Mouse (Mus musculus): ENCODE results near the gene Adcy5. TPM values are rescaled to one million over a fixed set of nuclear protein-coding genes. Genes with fewer than 3 reads are reported as not detected.
A peak's percentile ranks its signal among the peaks of the same experiment; 100 is the strongest.

Gene Adcy5
- polyA plus RNA-seq (2015; fragmentation: Nextera tagmentation; extraction: Ambion mirVana): 2.3 and 2.6 TPM in 2 replicates

DNA sequence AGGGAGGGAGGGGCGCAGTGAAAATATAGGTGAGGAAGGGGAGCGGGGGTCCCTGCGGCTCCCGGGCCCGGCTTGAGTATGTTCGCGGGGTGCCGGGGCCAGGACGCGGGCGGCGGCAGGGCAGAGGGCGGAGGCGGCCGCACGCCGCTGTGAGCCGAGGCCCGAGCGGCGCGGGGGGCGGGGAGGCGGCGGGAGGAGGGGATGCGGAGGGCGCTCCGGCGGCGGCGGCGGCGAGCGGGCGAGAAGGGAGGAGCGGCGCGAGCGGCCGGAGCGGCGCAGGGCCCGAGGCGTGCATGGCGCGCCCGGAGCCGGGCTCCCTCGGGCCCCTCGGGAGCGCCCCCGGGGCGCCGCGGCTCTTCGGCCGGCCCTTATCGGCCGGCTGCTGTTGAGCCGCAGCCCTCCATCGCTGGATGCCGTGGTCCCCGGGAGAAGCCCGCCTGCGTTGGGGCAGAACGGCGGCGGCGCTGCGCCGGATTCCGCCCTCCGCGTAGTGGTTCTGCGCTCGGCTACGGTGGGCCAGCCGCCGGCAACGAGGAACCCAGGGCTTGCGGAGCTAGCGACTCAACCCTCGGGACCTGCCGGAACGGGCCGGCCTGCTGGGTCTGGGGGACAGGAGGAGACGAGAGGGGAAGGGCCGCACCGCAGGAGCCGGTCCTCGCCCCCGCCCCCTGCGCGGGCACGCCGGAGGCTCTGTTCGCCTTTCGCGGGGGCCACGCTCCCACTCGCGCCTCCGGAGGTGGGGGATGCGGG lies at the start of gene Adcy5:
TSS of gene Adcy5 (plus strand) at position 237 of the 750 bp plus-strand sequence.
- peak within 1 kb of the TSS; percentile 76 for H3K4me3 ChIP-seq
- H3K27ac ChIP-seq: peak within 1 kb of the TSS; percentile 15; the same call in 1 of the 2 replicates
- peak within 1 kb of the TSS; percentile 84 for H3K9ac ChIP-seq
- ATAC-seq (ENCODE audit: low FRiP score, low read depth): peak; percentile 61; the same call in 1 of the 2 replicates
- no peaks in the 10 kb centered on the region for H3K9me3 ChIP-seq
- H3K4me1 ChIP-seq: peaks cover 33% of the 10 kb centered on the region
- no peaks in the 10 kb centered on the region for H3K36me3 ChIP-seq
- peak within 1 kb of the TSS; percentile 94 for H3K4me2 ChIP-seq (replicated peaks)
- WGBS: 1% methylated on average over 38 of the region's 104 CpGs
- H3K27me3 ChIP-seq: peaks cover 75% of the 10 kb centered on the region

DNA sequence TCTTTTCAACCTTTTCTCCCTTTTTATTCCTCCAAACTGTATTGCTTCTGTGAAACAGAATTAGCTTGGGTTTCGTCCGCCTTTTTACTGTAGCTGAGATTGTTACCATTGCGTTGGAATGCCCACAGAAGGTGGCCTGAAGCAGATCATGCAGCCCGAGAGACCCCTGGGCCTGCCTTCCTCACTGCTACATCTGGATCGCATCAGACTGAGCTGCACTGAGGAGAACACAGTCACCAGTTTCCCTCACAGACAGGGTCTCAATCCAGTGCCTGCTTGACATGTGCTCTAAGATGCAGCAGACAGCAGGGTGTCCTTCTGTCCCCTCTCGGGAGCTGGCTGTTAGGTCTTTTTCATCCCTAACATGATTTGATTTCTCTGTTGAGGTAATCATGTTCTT lies 46.7 kb upstream of the Adcy5 start:
- Histone ChIP-seq H3K27me3 (no peaks in the 10 kb centered on the region), H3K4me1 (peaks cover 56% of the 10 kb centered on the region), H3K9me3 (no peaks in the 10 kb centered on the region), H3K27ac (peak overlapping the region; percentile 75), H3K4me2 (replicated peaks) (no peak overlapping the region), H3K9ac (no peak overlapping the region), H3K36me3 (0 out of 2 replicates have a peak, but pooled peaks cover 12% of the 10 kb centered on the region), H3K4me3 (no peak overlapping the region)
- 30% methylated on average over 6 of the region's 6 CpGs for WGBS
- ATAC-seq (ENCODE audit: low FRiP score, low read depth): no peak

DNA sequence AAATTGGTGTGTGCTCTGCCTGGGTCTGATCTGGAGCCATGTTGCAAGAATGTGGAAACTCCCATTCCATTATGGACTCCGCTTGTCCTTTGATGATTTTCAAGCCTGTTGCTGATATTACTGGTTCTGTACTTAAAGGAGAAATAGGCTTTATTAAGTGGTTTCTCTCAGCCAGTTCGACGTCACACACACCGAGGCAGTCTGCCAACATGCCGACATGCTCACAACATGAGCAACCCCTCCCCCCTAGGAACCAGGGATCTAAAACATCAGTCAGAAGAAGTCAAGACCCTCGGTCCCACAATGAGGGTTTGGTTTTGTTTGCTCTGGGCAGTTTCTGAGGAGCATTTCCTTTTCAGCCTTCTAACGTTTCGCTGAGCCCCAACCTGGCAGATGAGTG lies 45.5 kb upstream of the Adcy5 start:
- H3K4me1 ChIP-seq: peaks cover 53% of the 10 kb centered on the region
- 0 out of 2 replicates have a peak overlapping the region, but pooled peaks have one; percentile 11 for H3K4me2 ChIP-seq (replicated peaks)
- ATAC-seq (ENCODE audit: low FRiP score, low read depth): peak; percentile 29; the same call in 1 of the 2 replicates
- H3K9ac ChIP-seq: no peak overlapping the region
- H3K36me3 ChIP-seq: 0 out of 2 replicates have a peak, but pooled peaks cover 4% of the 10 kb centered on the region
- WGBS: 28% methylated on average over 8 of the region's 8 CpGs
- no peak overlapping the region for H3K4me3 ChIP-seq
- no peaks in the 10 kb centered on the region for H3K9me3 ChIP-seq
- no peaks in the 10 kb centered on the region for H3K27me3 ChIP-seq
- H3K27ac ChIP-seq: peak overlapping the region; percentile 71; the same call in 1 of the 2 replicates

DNA sequence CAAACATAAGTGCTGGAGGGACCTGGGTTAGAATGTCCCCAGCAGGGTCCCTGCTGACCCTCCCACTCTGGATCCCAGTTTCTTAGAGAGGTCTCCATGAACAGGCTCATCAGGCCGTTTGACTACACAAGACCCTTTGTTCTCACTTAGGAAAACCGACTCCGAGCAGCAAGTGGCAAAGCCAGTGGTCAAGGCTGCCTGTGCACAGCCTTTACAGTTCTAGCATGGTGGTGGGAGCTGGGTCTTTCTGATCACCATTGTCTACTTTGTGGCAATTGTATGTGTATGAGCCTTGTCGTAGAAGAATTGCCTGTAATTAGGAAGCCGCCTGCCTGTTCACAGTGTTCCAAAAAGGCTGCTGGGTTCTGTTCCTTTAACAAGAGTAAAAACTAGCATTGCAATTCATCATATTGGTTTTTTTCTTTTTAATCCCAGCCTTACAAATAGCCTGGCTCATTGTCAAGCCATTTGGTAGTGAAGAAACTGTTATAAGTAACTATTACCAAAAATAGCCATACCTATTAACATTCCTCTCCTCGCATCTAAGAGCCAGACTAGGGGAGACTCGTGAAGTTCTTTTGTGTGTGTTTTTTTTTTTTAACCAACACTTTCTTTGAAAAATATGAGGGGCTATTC lies 44.9 kb upstream of the Adcy5 start:
- no peaks in the 10 kb centered on the region for H3K9me3 ChIP-seq
- no peak overlapping the region for H3K4me2 ChIP-seq (replicated peaks)
- H3K9ac ChIP-seq: no peak overlapping the region
- peaks cover 58% of the 10 kb centered on the region for H3K4me1 ChIP-seq
- WGBS: 37% methylated on average over 7 of the region's 7 CpGs
- no peaks in the 10 kb centered on the region for H3K36me3 ChIP-seq
- peak overlapping the region; percentile 71 for H3K27ac ChIP-seq
- ATAC-seq (ENCODE audit: low FRiP score, low read depth): no peak
- H3K4me3 ChIP-seq: no peak overlapping the region
- no peaks in the 10 kb centered on the region for H3K27me3 ChIP-seq

DNA sequence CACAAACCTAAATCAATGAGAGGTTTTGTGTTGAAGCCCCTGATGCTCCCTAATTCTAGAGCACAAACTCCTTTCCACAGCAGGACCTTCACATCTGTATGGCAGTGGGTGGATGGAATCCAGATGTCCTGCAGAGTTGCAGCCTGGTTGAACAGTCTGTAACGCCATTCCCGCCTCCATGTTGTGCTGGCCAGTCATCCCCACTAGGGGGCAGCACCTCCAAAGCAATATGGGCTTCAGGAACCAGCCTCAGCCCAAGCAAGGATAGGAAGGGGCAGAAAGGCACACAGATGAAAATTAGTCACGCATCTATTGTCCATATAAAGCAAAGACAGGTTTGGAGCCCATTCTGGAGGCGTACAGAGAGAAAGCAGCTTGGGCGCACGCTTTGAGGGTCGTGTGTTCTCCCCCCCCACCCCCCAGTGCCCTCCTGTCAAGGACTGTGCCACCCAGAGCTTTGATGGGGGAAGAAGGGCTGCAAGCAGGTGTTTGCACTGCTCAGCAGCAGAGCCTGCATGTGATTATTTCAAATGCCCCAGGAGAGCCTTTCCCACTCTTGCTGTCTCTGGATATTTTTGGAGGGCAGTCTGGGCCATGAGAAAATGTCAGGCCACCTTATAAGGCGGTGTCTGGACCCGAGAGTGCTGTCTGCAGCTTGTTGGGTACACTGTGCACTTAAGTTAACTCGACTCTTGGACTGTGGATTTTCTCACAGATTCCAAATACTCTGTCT lies 44.1 kb upstream of the Adcy5 start:
- Histone ChIP-seq H3K4me2 (replicated peaks) (peak overlapping the region; percentile 32), H3K27ac (0 out of 2 replicates have a peak overlapping the region, but pooled peaks have one; percentile 3), H3K27me3 (no peaks in the 10 kb centered on the region), H3K4me1 (peaks cover 54% of the 10 kb centered on the region), H3K4me3 (no peak overlapping the region), H3K9me3 (no peaks in the 10 kb centered on the region), H3K36me3 (no peaks in the 10 kb centered on the region), H3K9ac (no peak overlapping the region)
- peak; percentile 80 for ATAC-seq (ENCODE audit: low FRiP score, low read depth)
- 28% methylated on average over 10 of the region's 10 CpGs for WGBS

DNA sequence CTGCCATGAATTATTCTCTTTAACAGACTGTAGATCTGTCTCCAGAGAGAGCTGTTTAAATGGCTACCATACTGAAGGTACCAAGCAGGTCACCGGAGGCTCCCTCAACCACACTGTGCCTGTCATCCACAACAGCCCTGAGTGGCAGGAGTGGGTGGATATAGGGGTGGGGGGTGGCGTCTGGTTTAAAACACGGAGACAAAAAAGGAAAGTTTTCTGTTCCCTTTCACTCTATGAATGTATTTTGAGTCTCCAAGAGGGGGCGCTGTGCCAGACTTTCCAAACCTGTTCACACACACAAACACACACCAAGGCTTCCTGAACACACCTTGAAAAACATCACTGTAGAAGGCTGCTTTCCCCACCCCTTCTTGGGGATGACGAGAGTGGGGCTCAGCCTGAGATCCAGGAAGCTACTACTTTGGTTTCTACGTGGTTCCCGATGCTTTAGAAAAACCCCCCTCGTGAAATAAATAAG lies 43.5 kb upstream of the Adcy5 start:
- no peak overlapping the region for H3K9ac ChIP-seq
- no peak overlapping the region for H3K27ac ChIP-seq

GRCm38 (mm10) chr16:35113496-35113895 lies 41.2 kb upstream of the Adcy5 start:
- WGBS: 88% methylated on average over 5 of the region's 5 CpGs

More for the DNA sequence above, 43.5 kb upstream of the Adcy5 start:
- H3K27me3 ChIP-seq: no peaks in the 10 kb centered on the region
- 61% methylated on average over 8 of the region's 8 CpGs for WGBS
- no peak overlapping the region for H3K4me3 ChIP-seq
- H3K4me2 ChIP-seq (replicated peaks): no peak overlapping the region
- H3K4me1 ChIP-seq: peaks cover 48% of the 10 kb centered on the region
- H3K9me3 ChIP-seq: no peaks in the 10 kb centered on the region
- no peaks in the 10 kb centered on the region for H3K36me3 ChIP-seq
- no peak for ATAC-seq (ENCODE audit: low FRiP score, low read depth)

DNA sequence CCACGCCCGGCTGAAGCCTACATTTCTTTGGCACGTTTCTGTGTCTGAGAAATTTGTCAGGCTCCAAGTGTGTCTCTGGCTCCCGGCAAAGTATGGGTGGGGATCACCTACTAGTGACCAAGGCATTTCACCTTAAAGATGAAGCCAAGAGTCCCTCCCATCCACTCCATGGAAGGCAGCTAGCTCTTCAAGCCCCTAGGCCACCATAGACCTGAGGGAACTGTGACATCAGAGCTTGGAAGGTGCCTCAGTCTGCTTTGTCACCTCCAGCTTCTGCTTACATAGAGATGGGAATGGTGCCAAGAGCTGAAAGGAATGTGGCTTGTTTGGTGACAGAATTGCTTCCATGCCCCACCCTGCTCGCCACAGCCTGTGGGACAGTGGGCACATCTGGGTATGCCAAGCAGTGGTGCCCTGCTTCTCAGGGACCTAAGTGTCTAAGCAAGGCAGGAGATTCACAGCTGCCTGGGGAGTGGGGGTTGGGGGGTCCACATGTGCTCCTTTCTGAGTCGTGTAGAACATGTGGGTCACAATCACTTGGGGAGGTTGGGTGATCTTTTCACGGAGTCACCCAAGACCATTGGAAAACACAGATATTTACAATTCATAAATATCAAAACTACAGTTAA lies 38.2 kb upstream of the Adcy5 start:
- no peak overlapping the region for H3K9ac ChIP-seq
- peaks cover 3% of the 10 kb centered on the region; the same call in 1 of the 2 replicates for H3K9me3 ChIP-seq
- no peak overlapping the region for H3K4me2 ChIP-seq (replicated peaks)
- no peak for ATAC-seq (ENCODE audit: low FRiP score, low read depth)
- no peaks in the 10 kb centered on the region for H3K27me3 ChIP-seq
- H3K36me3 ChIP-seq: no peaks in the 10 kb centered on the region
- H3K4me3 ChIP-seq: no peak overlapping the region
- H3K27ac ChIP-seq: no peak overlapping the region
- peaks cover 10% of the 10 kb centered on the region for H3K4me1 ChIP-seq
- 80% methylated on average over 7 of the region's 7 CpGs for WGBS

More at GRCm38 (mm10) chr16:35113496-35113895, 41.2 kb upstream of the Adcy5 start:
- Histone ChIP-seq H3K27me3 (no peaks in the 10 kb centered on the region), H3K4me1 (peaks cover 33% of the 10 kb centered on the region), H3K4me3 (no peak overlapping the region), H3K27ac (no peak overlapping the region), H3K9me3 (no peaks in the 10 kb centered on the region), H3K36me3 (no peaks in the 10 kb centered on the region), H3K4me2 (replicated peaks) (no peak overlapping the region), H3K9ac (no peak overlapping the region)
- ATAC-seq (ENCODE audit: low FRiP score, low read depth): no peak

- WGBS: 53% methylated on average over 7 of the region's 7 CpGs
- Histone ChIP-seq H3K4me1 (peaks cover 10% of the 10 kb centered on the region), H3K27me3 (no peaks in the 10 kb centered on the region), H3K27ac (no peak overlapping the region), H3K9me3 (peaks cover 3% of the 10 kb centered on the region; the same call in 1 of the 2 replicates), H3K9ac (no peak overlapping the region), H3K4me2 (replicated peaks) (no peak overlapping the region), H3K36me3 (no peaks in the 10 kb centered on the region), H3K4me3 (no peak overlapping the region)
- no peak for ATAC-seq (ENCODE audit: low FRiP score, low read depth)
Observed at GRCm38 (mm10) chr16:35117436-35117835, 37.2 kb upstream of the Adcy5 start.

DNA sequence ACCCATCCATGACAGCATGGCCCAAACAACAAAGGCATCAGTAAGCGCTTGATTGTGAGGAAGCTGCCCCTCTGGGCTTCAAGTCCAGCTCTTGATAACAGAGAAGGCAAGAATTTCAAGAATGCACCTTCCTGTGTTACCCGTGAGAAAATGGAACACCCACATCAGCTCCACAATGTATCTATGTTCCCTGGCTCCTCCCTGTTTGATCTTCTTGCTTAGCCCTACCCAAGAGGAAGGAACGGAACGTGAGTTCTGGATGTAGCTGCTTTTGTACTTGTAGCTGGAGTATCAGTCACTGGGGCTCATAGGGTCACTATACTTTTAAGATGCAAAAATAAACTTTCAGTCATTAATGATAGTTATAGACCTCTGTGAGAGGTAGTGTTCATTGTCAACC lies 34.1 kb upstream of the Adcy5 start:
- Histone ChIP-seq H3K27me3 (no peaks in the 10 kb centered on the region), H3K27ac (no peak overlapping the region), H3K36me3 (no peaks in the 10 kb centered on the region), H3K4me3 (no peak overlapping the region), H3K4me1 (peaks cover 5% of the 10 kb centered on the region), H3K9ac (no peak overlapping the region), H3K9me3 (peaks cover 3% of the 10 kb centered on the region; the same call in 1 of the 2 replicates), H3K4me2 (replicated peaks) (no peak overlapping the region)
- ATAC-seq (ENCODE audit: low FRiP score, low read depth): no peak
- WGBS: 76% methylated on average over 4 of the region's 4 CpGs

GRCm38 (mm10) chr16:35127270-35127669 lies 27.4 kb upstream of the Adcy5 start:
- Histone ChIP-seq H3K4me3 (no peak overlapping the region), H3K27ac (no peak overlapping the region), H3K9me3 (no peaks in the 10 kb centered on the region), H3K4me1 (no peaks in the 10 kb centered on the region), H3K36me3 (no peaks in the 10 kb centered on the region), H3K27me3 (no peaks in the 10 kb centered on the region), H3K4me2 (replicated peaks) (no peak overlapping the region), H3K9ac (no peak overlapping the region)
- ATAC-seq (ENCODE audit: low FRiP score, low read depth): no peak
- WGBS: 68% methylated on average over 5 of the region's 5 CpGs
